Mouse (Mus musculus): ENCODE results near the gene Ube2e3.
A peak's percentile ranks its signal among the peaks of the same experiment; 100 is the strongest.

Ube2e3 gene

GRCm38 (mm10) chr2:78882743-78883433, 15.0 kb downstream of the Ube2e3 start:
- DNase-seq (ENCODE audit: low read depth, low spot score) = no peak

- no peak for DNase-seq (ENCODE audit: low read depth, low spot score)
Measured at GRCm38 (mm10) chr2:78886446-78886845, 18.5 kb downstream of the Ube2e3 start.

- no peak for DNase-seq (ENCODE audit: low read depth, low spot score)
Measured at GRCm38 (mm10) chr2:78888190-78888589, 20.3 kb downstream of the Ube2e3 start.

- DNase-seq (ENCODE audit: low read depth, low spot score) = no peak
Measured at GRCm38 (mm10) chr2:78895216-78895615, 27.3 kb downstream of the Ube2e3 start.

- no peak for DNase-seq (ENCODE audit: low read depth, low spot score)
Measured at GRCm38 (mm10) chr2:78905916-78906315, 38.0 kb downstream of the Ube2e3 start.

GRCm38 (mm10) chr2:78911516-78911915, 43.6 kb downstream of the Ube2e3 start:
- no peak for DNase-seq (ENCODE audit: low read depth, low spot score)

GRCm38 (mm10) chr2:78914861-78915260, 46.9 kb downstream of the Ube2e3 start:
- DNase-seq (ENCODE audit: low read depth, low spot score) = no peak

GRCm38 (mm10) chr2:78922980-78923674, 55.2 kb downstream of the Ube2e3 start:
- DNase-seq (ENCODE audit: low read depth, low spot score) = no peak

- no peak for DNase-seq (ENCODE audit: low read depth, low spot score)
Measured at GRCm38 (mm10) chr2:78925807-78926206, 57.9 kb downstream of the Ube2e3 start.

GRCm38 (mm10) chr2:78927625-78928024, 59.7 kb downstream of the Ube2e3 start:
- no peak for DNase-seq (ENCODE audit: low read depth, low spot score)

- DNase-seq (ENCODE audit: low read depth, low spot score) = no peak
Measured at GRCm38 (mm10) chr2:78928080-78928479, 60.2 kb downstream of the Ube2e3 start.

GRCm38 (mm10) chr2:78931358-78931757, 63.4 kb downstream of the Ube2e3 start:
- DNase-seq (ENCODE audit: low read depth, low spot score) = peak; percentile 4

GRCm38 (mm10) chr2:78959451-78959850, 91.5 kb downstream of the Ube2e3 start:
- no peak for DNase-seq (ENCODE audit: low read depth, low spot score)

GRCm38 (mm10) chr2:78960288-78960687, 92.4 kb downstream of the Ube2e3 start:
- no peak for DNase-seq (ENCODE audit: low read depth, low spot score)

GRCm38 (mm10) chr2:78961023-78961422, 93.1 kb downstream of the Ube2e3 start:
- DNase-seq (ENCODE audit: low read depth, low spot score) = no peak

- no peak for DNase-seq (ENCODE audit: low read depth, low spot score)
Measured at GRCm38 (mm10) chr2:78961580-78961979, 93.7 kb downstream of the Ube2e3 start.

- DNase-seq (ENCODE audit: low read depth, low spot score) = no peak
Measured at GRCm38 (mm10) chr2:78964995-78965394, 97.1 kb downstream of the Ube2e3 start.

- DNase-seq (ENCODE audit: low read depth, low spot score) = no peak
Measured at GRCm38 (mm10) chr2:78965396-78965795, 97.5 kb downstream of the Ube2e3 start.

- DNase-seq (ENCODE audit: low read depth, low spot score) = no peak
Measured at GRCm38 (mm10) chr2:78970088-78970487, 102.2 kb downstream of the Ube2e3 start.
